Mouse (Mus musculus) MEL (cell line): ENCODE results near the gene Rogdi. TPM values are rescaled to one million over a fixed set of nuclear protein-coding genes. Genes with fewer than 3 reads are reported as not detected.

Source experiments
- DNase-seq: peaks from one replicate; pipeline ENCODE4 v3.0.0; 2011; ENCODE audit warnings: low read depth, low spot score
- H3K27ac ChIP-seq: 2 replicates; pipeline ENCODE4 v1.5.1; 2012; ENCODE audit warnings: low read depth, mild to moderate bottlenecking, control low read depth, low read length, moderate library complexity; ENCODE audit not compliant: control insufficient read depth
- H3K27me3 ChIP-seq, 2 experiments: fragments of 150-350 bp in 1 of 2; sonication (generic) in 1 of 2; 2 replicates each; pipeline ENCODE4 v1.6.1; 2012; ENCODE audit warnings: low read length in 2 of 2, mild to moderate bottlenecking in 2 of 2, improper control_type of control experiment in 1 of 2, moderate library complexity in 1 of 2; ENCODE audit not compliant: insufficient read depth in 2 of 2, control insufficient read depth in 1 of 2
- H3K36me3 ChIP-seq, 2 experiments: 2 replicates each; pipeline ENCODE4 v1.6.1; 2012 to 2014; ENCODE audit warnings: low read length in 2 of 2, improper control_type of control experiment in 1 of 2, inconsistent platforms in 1 of 2, mild to moderate bottlenecking in 1 of 2; ENCODE audit not compliant: insufficient read depth in 2 of 2, control insufficient read depth in 1 of 2
- H3K4me1 ChIP-seq, 2 experiments: fragments of 150-350 bp in 1 of 2; sonication (generic) in 1 of 2; 2 replicates each; pipeline ENCODE4 v1.6.1; 2012; ENCODE audit warnings: low read length in 2 of 2, improper control_type of control experiment in 1 of 2, mild to moderate bottlenecking in 1 of 2; ENCODE audit not compliant: insufficient read depth in 2 of 2, control insufficient read depth in 1 of 2
- H3K4me3 ChIP-seq, 2 experiments: fragments of 150-350 bp in 1 of 2; sonication (generic) in 1 of 2; 2 replicates each; pipeline ENCODE4 v1.5.1; 2012; ENCODE audit warnings: low read depth in 2 of 2, low read length in 2 of 2, mild to moderate bottlenecking in 2 of 2, moderate library complexity in 2 of 2, control low read depth in 1 of 2, improper control_type of control experiment in 1 of 2; ENCODE audit not compliant: control insufficient read depth in 1 of 2, insufficient read depth in 1 of 2
- H3K79me2 ChIP-seq: 2 replicates; pipeline ENCODE4 v1.6.1; 2012; ENCODE audit warnings: mild to moderate bottlenecking, low read length, moderate library complexity; ENCODE audit not compliant: control insufficient read depth, poor library complexity, insufficient read depth
- H3K9ac ChIP-seq: 2 replicates; pipeline ENCODE4 v1.6.1; 2012; ENCODE audit warnings: low read depth, mild to moderate bottlenecking, control low read depth, low read length, moderate library complexity; ENCODE audit not compliant: control insufficient read depth, poor library complexity, severe bottlenecking
- H3K9me3 ChIP-seq: fragments of 150-350 bp; sonication (generic); replicated peaks from 2 replicates; pipeline ENCODE4 v1.6.1; 2012; ENCODE audit warnings: mild to moderate bottlenecking, low read length, improper control_type of control experiment, moderate library complexity; ENCODE audit not compliant: insufficient read depth
- CHD1 ChIP-seq: IDR thresholded peaks from 2 replicates; pipeline ENCODE4 v1.6.1; 2012; ENCODE audit warnings: low read depth, mild to moderate bottlenecking, inconsistent platforms, low read length, improper control_type of control experiment
- CHD2 ChIP-seq: IDR thresholded peaks from 2 replicates; pipeline ENCODE4 v1.6.1; 2011; ENCODE audit warnings: low read length, improper control_type of control experiment
- CTCF ChIP-seq, 3 experiments: IDR thresholded peaks in 2 of 3; conservative IDR thresholded peaks in 1 of 3; 2 replicates each; pipeline ENCODE4 v1.5.1; 2011 to 2012; ENCODE audit warnings: low read length in 3 of 3, low read depth in 2 of 3, mild to moderate bottlenecking in 2 of 3, improper control_type of control experiment in 1 of 3, inconsistent platforms in 1 of 3, mixed read lengths in 1 of 3, moderate library complexity in 1 of 3; ENCODE audit not compliant: control insufficient read depth in 1 of 3, insufficient read depth in 1 of 3, poor library complexity in 1 of 3, severe bottlenecking in 1 of 3
- ELF1 ChIP-seq: IDR thresholded peaks from 2 replicates; pipeline ENCODE4 v1.6.1; 2014; ENCODE audit warnings: low read depth, mild to moderate bottlenecking, inconsistent platforms, low read length, improper control_type of control experiment, moderate library complexity
- ETS1 ChIP-seq: IDR thresholded peaks from 2 replicates; pipeline ENCODE4 v1.6.1; 2012; ENCODE audit warnings: low read depth, mild to moderate bottlenecking, inconsistent platforms, low read length, improper control_type of control experiment, moderate library complexity
- GABPA ChIP-seq: IDR thresholded peaks from 2 replicates; pipeline ENCODE4 v1.6.1; 2012; ENCODE audit warnings: low read depth, mild to moderate bottlenecking, inconsistent platforms, low read length, improper control_type of control experiment, moderate library complexity
- GATA1 ChIP-seq: IDR thresholded peaks from 2 replicates; pipeline ENCODE4 v1.6.1; 2011; ENCODE audit warnings: low read depth, low read length, improper control_type of control experiment
- HCFC1 ChIP-seq: IDR thresholded peaks from 2 replicates; pipeline ENCODE4 v1.6.1; 2012; ENCODE audit warnings: low read depth, mild to moderate bottlenecking, inconsistent platforms, low read length, improper control_type of control experiment, moderate library complexity
- JUND ChIP-seq: IDR thresholded peaks from 2 replicates; pipeline ENCODE4 v1.6.1; 2011; ENCODE audit warnings: low read depth, mild to moderate bottlenecking, improper control_type of control experiment, low read length
- MAFK ChIP-seq: IDR thresholded peaks from 2 replicates; pipeline ENCODE4 v1.6.1; 2011; ENCODE audit warnings: low read depth, mild to moderate bottlenecking, low read length, improper control_type of control experiment, borderline replicate concordance
- MAZ ChIP-seq: IDR thresholded peaks from 2 replicates; pipeline ENCODE4 v1.6.1; 2012; ENCODE audit warnings: low read depth, mild to moderate bottlenecking, inconsistent platforms, low read length, improper control_type of control experiment
- MEF2A ChIP-seq: IDR thresholded peaks from 2 replicates; pipeline ENCODE4 v1.6.1; 2014; ENCODE audit warnings: low read depth, mild to moderate bottlenecking, inconsistent platforms, low read length, improper control_type of control experiment; ENCODE audit not compliant: poor library complexity, insufficient replicate concordance, severe bottlenecking; ENCODE audit errors: extremely low read depth
- MXI1 ChIP-seq: IDR thresholded peaks from 2 replicates; pipeline ENCODE4 v1.6.1; 2011; ENCODE audit warnings: mild to moderate bottlenecking, low read depth, low read length, improper control_type of control experiment
- MYB ChIP-seq: IDR thresholded peaks from 2 replicates; pipeline ENCODE4 v1.6.1; 2011; ENCODE audit warnings: mild to moderate bottlenecking, low read depth, low read length, improper control_type of control experiment
- MYC ChIP-seq: IDR thresholded peaks from 2 replicates; pipeline ENCODE4 v1.6.1; 2011; ENCODE audit warnings: low read depth, mild to moderate bottlenecking, low read length, improper control_type of control experiment, moderate library complexity
- NELFE ChIP-seq: IDR thresholded peaks from 2 replicates; pipeline ENCODE4 v1.6.1; 2011; ENCODE audit warnings: low read depth, low read length, improper control_type of control experiment
- NRF1 ChIP-seq: IDR thresholded peaks from 2 replicates; pipeline ENCODE4 v1.6.1; 2014; ENCODE audit warnings: low read depth, mild to moderate bottlenecking, inconsistent platforms, low read length, improper control_type of control experiment, moderate library complexity; ENCODE audit not compliant: poor library complexity, insufficient read depth, severe bottlenecking
- POLR2AphosphoS2 ChIP-seq: IDR thresholded peaks from 2 replicates; pipeline ENCODE4 v1.6.1; 2011; ENCODE audit warnings: low read length, improper control_type of control experiment
- POLR2AphosphoS5 ChIP-seq: IDR thresholded peaks from 2 replicates; pipeline ENCODE4 v1.6.1; 2012; ENCODE audit warnings: low read depth, borderline replicate concordance, mild to moderate bottlenecking, inconsistent platforms, low read length, moderate library complexity, mixed read lengths
- RAD21 ChIP-seq: IDR thresholded peaks from 2 replicates; pipeline ENCODE4 v1.6.1; 2011; ENCODE audit warnings: mild to moderate bottlenecking, low read depth, low read length, improper control_type of control experiment
- SIN3A ChIP-seq: IDR thresholded peaks from 2 replicates; pipeline ENCODE4 v1.6.1; 2012; ENCODE audit warnings: low read length, improper control_type of control experiment, inconsistent platforms
- SMC3 ChIP-seq: IDR thresholded peaks from 2 replicates; pipeline ENCODE4 v1.6.1; 2011; ENCODE audit warnings: low read depth, low read length, improper control_type of control experiment
- TCF12 ChIP-seq: IDR thresholded peaks from 2 replicates; pipeline ENCODE4 v1.6.1; 2014; ENCODE audit warnings: low read depth, mild to moderate bottlenecking, inconsistent platforms, low read length, improper control_type of control experiment, moderate library complexity
- UBTF ChIP-seq: IDR thresholded peaks from 2 replicates; pipeline ENCODE4 v1.6.1; 2012; ENCODE audit warnings: low read depth, mild to moderate bottlenecking, inconsistent platforms, low read length, improper control_type of control experiment, moderate library complexity, borderline replicate concordance; ENCODE audit not compliant: insufficient read depth
- USF1 ChIP-seq: IDR thresholded peaks from 2 replicates; pipeline ENCODE4 v1.6.1; 2014; ENCODE audit warnings: low read depth, mild to moderate bottlenecking, inconsistent platforms, low read length, improper control_type of control experiment, moderate library complexity
- USF2 ChIP-seq, 2 experiments: IDR thresholded peaks; 2 replicates each; pipeline ENCODE4 v1.6.1; 2011 to 2012; ENCODE audit warnings: improper control_type of control experiment in 2 of 2, low read length in 2 of 2, borderline replicate concordance in 1 of 2, inconsistent platforms in 1 of 2, low read depth in 1 of 2, mild to moderate bottlenecking in 1 of 2; ENCODE audit not compliant: insufficient read depth in 1 of 2
- ZC3H11A ChIP-seq: IDR thresholded peaks from 2 replicates; pipeline ENCODE4 v1.6.1; 2012; ENCODE audit warnings: low read depth, mild to moderate bottlenecking, inconsistent platforms, low read length, improper control_type of control experiment
- ZMIZ1 ChIP-seq: IDR thresholded peaks from 2 replicates; pipeline ENCODE4 v1.6.1; 2012; ENCODE audit warnings: low read depth, mild to moderate bottlenecking, inconsistent platforms, low read length, improper control_type of control experiment, moderate library complexity
- polyA plus RNA-seq, 2 experiments: library from polyadenylated mRNA; stranded (reverse) in 1 of 2; unstranded in 1 of 2; fragments of >175 nt in 1 of 2; fragments of >200 nt in 1 of 2; gene quantifications; 2 replicates each; pipeline versions ENCODE4 v1.2.1 to v1.2.4; 2012; ENCODE audit warnings: low replicate concordance in 2 of 2, low read depth in 1 of 2; ENCODE audit not compliant: insufficient read length in 2 of 2, insufficient read depth in 1 of 2, missing spikeins in 1 of 2
- total RNA-seq: library from RNA; depleted of rRNA; stranded (reverse); fragments of 300-350 nt; gene quantifications from 2 replicates; pipeline ENCODE4 v1.2.3, GENCODE M21; 2012

Gene Rogdi
- total and polyA plus RNA-seq, 3 experiments: 1.9 to 17.8 TPM; not detected in 1

DNA sequence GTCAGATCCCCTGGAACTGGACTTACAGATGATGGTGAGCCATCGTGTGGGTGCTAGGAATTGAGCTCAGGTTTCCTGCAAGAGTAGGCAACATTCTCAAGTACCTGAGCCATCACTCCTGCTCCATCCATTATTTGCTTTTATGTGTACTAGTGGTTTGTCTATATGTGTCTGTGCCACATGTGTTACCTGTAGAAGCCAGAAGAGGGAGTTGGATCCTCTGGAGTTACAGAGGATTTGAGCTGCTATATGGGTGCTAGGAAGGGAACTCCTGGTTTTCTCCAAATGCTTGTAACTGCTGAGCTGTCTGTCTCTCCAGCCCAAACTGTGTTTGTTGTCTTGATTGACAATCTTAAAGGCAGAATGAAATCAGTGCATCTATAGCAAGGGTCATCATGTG lies 44.8 kb upstream of the Rogdi start:
- Histone ChIP-seq H3K36me3 (peaks cover 16 to 38% of the 10 kb centered on the region in 2 experiments), H3K4me1 (peaks cover 0 to 3% of the 10 kb centered on the region in 2 experiments; a peak in 2 of 4 replicates), H3K27me3 (no peaks in the 10 kb centered on the region), H3K27ac (no peak overlapping the region), H3K79me2 (peaks cover 2% of the 10 kb centered on the region; the same call in 1 of the 2 replicates), H3K9ac (no peak overlapping the region), H3K9me3 (no peaks in the 10 kb centered on the region), H3K4me3 (no peak overlapping the region)
- peak; percentile 56 for DNase-seq
- TF ChIP-seq SMC3 (peak; percentile 40), CHD2 (no peak), RAD21 (peak; percentile 15; the same call in 1 of the 2 replicates), CTCF (IDR thresholded peaks at IDR 0.05 in 2 of 3, conservative IDR thresholded peaks at IDR 0.05 in 1 of 3; ENCODE audit: control insufficient read depth in 1 of 3, insufficient read depth in 1 of 3, low read depth in 2 of 3, low read length in 3 of 3, poor library complexity in 1 of 3, severe bottlenecking in 1 of 3) (peak in 2 of 3 experiments; percentile 42 to 43; a peak in 4 of 6 replicates)

DNA sequence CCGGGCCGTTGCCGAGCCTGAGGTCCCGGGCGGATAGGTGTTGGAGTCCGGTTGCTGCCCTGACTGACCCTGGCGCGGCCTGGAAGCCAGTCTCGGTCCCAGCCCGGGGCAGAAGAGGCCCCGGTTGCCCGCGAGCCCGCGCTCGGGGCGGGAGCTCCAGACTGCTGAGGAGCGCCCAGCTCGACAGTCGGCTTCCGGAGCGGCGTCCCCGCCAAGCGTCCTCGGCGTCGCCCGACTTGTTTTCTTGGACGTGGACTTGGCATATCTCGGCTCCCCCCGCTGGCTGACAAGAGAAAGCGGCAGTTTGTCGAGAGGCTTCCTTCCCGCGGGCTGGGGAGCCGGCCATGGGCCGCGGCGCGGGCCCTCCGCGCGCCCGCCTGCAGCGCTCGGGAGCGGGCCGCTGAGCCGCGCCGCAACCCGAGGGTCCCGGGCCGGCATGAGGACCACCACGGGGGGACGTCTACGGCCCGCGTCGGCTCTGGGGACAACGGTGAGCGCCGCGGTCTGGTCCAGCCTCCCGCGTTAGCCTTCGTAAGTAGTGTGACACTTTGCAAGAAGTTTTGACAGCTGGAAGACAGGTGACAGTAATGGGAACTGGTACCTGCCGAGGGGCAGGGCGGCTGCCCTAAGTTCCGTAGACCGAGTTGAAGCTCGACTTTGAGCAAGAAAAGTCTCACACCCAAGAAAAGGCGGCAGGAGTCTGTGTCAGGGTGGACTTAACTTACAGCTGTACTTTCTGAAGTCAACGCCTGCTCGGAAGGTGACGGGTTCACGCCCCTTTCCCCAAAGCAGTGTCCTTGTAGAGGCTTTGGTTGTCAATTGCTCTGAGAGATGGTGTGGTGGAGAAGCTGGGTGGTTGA lies 37.1 kb upstream of the Rogdi start:
- H3K9me3 ChIP-seq: no peaks in the 10 kb centered on the region
- peak overlapping the region; percentile 90 for H3K9ac ChIP-seq
- H3K79me2 ChIP-seq: peaks cover 38% of the 10 kb centered on the region
- peaks cover 7 to 8% of the 10 kb centered on the region in 2 experiments for H3K4me1 ChIP-seq
- peak; percentile 84 for DNase-seq
- H3K36me3 ChIP-seq: peaks cover 16 to 37% of the 10 kb centered on the region in 2 experiments
- H3K4me3 ChIP-seq: peak overlapping the region; percentile 75 to 76
- H3K27me3 ChIP-seq: no peaks in the 10 kb centered on the region
- peak overlapping the region; percentile 81 for H3K27ac ChIP-seq
- TF ChIP-seq SIN3A: peak; percentile 81
- no peak for TF ChIP-seq GABPA
- no peak for TF ChIP-seq JUND
- TF ChIP-seq UBTF: 0 out of 2 replicates have a peak, but pooled peaks have one; percentile 57
- no peak for TF ChIP-seq GATA1
- no peak for TF ChIP-seq MAZ
- no peak for TF ChIP-seq MYC
- no peak for TF ChIP-seq ETS1
- TF ChIP-seq CHD2: no peak
- TF ChIP-seq SMC3: no peak
- no peak for TF ChIP-seq CHD1
- TF ChIP-seq USF2 (IDR thresholded peaks at IDR 0.05; ENCODE audit: borderline replicate concordance in 1 of 2, insufficient read depth in 1 of 2, low read depth in 1 of 2, low read length in 2 of 2): no peak
- no peak for TF ChIP-seq ZC3H11A
- no peak for TF ChIP-seq NELFE
- no peak for TF ChIP-seq MYB
- no peak for TF ChIP-seq POLR2AphosphoS5
- TF ChIP-seq TCF12: 0 out of 2 replicates have a peak, but pooled peaks have one; percentile 2
- TF ChIP-seq MAFK: no peak
- TF ChIP-seq POLR2AphosphoS2: no peak
- no peak for TF ChIP-seq ELF1
- no peak for TF ChIP-seq USF1
- no peak for TF ChIP-seq NRF1
- no peak for TF ChIP-seq ZMIZ1
- no peak for TF ChIP-seq CTCF (IDR thresholded peaks at IDR 0.05 in 2 of 3, conservative IDR thresholded peaks at IDR 0.05 in 1 of 3; ENCODE audit: control insufficient read depth in 1 of 3, insufficient read depth in 1 of 3, low read depth in 2 of 3, low read length in 3 of 3, poor library complexity in 1 of 3, severe bottlenecking in 1 of 3)
- TF ChIP-seq HCFC1: no peak
- TF ChIP-seq MXI1: peak; percentile 85
- TF ChIP-seq MEF2A: no peak
